Mouse (Mus musculus): ENCODE results near the gene Rab1b. TPM values are rescaled to one million over a fixed set of nuclear protein-coding genes. Genes with fewer than 3 reads are reported as not detected.

Rab1b gene
- polyA plus RNA-seq, 1 experiment: 212 TPM

GRCm38 (mm10) chr19:5097521-5098362 lies 9.1 kb downstream of the Rab1b start:
- Histone ChIP-seq H3K36me3 (ENCODE audit: control insufficient read depth, insufficient read depth) (peaks cover 18% of the 10 kb centered on the region), H3K79me3 (ENCODE audit: low read depth) (no peaks in the 10 kb centered on the region), H3K79me2 (ENCODE audit: control insufficient read depth, insufficient read depth) (no peaks in the 10 kb centered on the region), H3K4me3 (ENCODE audit: insufficient read depth, poor library complexity, severe bottlenecking) (no peak overlapping the region), H3ac (ENCODE audit: control insufficient read depth, insufficient read length, low read depth) (peak overlapping the region; percentile 69), H3K27me3 (ENCODE audit: control insufficient read depth, insufficient read depth, insufficient read length) (no peaks in the 10 kb centered on the region)
- TF ChIP-seq CTCF (IDR thresholded peaks at IDR 0.05; ENCODE audit: control insufficient read depth, insufficient read depth, insufficient read length) (no peak), USF1 (IDR thresholded peaks at IDR 0.05; ENCODE audit: low read depth) (no peak), MYOG (IDR thresholded peaks at IDR 0.05; ENCODE audit: control insufficient read depth, extremely low read depth, insufficient read length) (no peak), CEBPB (IDR thresholded peaks at IDR 0.05; ENCODE audit: low read depth) (no peak), FOSL1 (IDR thresholded peaks at IDR 0.05; ENCODE audit: insufficient read depth, low read length, poor library complexity, severe bottlenecking) (no peak), MYOD1 (IDR thresholded peaks at IDR 0.05; ENCODE audit: control insufficient read depth, insufficient read length, low read depth) (no peak), MAX (IDR thresholded peaks at IDR 0.05) (no peak)

DNA sequence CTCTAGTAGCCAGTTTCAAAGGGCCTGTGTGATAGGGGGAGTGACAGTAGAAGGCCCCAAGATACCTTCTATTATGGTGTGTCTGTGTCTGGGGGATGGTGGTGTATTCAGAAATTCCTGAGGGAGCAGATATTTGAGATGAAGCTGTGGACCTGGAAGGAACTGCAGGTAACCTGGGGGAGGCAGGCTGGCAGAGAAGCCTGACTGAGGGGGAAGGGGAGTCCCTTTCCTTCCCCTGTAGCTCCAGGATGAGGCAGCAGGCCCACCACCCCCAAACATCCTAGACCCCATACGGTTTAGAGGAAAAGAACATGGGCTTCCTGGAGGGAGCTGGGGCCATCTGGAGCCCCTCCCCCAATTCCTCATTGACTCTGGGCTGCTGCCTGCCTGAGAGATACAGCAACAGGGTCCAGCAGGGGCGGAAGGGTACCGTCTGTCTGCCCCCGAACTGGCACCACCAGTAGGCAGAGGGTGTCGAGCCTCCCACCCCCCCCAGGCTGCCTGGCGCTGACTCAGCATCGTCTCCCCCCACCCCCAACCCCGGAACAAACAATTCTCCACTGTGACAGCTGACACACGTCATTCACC lies 10.9 kb downstream of the Rab1b start:
- no peaks in the 10 kb centered on the region for H3K79me3 ChIP-seq (ENCODE audit: low read depth)
- no peak overlapping the region for H3K4me3 ChIP-seq (ENCODE audit: insufficient read depth, poor library complexity, severe bottlenecking)
- TF ChIP-seq CEBPB (IDR thresholded peaks at IDR 0.05; ENCODE audit: low read depth): no peak
- no peak for TF ChIP-seq MYOG (IDR thresholded peaks at IDR 0.05; ENCODE audit: control insufficient read depth, extremely low read depth, insufficient read length)
- TF ChIP-seq MAX (IDR thresholded peaks at IDR 0.05): no peak
- TF ChIP-seq FOSL1 (IDR thresholded peaks at IDR 0.05; ENCODE audit: insufficient read depth, low read length, poor library complexity, severe bottlenecking): no peak
- TF ChIP-seq USF1 (IDR thresholded peaks at IDR 0.05; ENCODE audit: low read depth): no peak
- no peak for TF ChIP-seq MYOD1 (IDR thresholded peaks at IDR 0.05; ENCODE audit: control insufficient read depth, insufficient read length, low read depth)
- no peak for TF ChIP-seq CTCF (IDR thresholded peaks at IDR 0.05; ENCODE audit: control insufficient read depth, insufficient read depth, insufficient read length)
- no peak overlapping the region for H3ac ChIP-seq (ENCODE audit: control insufficient read depth, insufficient read length, low read depth)
- H3K36me3 ChIP-seq (ENCODE audit: control insufficient read depth, insufficient read depth): no peaks in the 10 kb centered on the region
- H3K27me3 ChIP-seq (ENCODE audit: control insufficient read depth, insufficient read depth, insufficient read length): no peaks in the 10 kb centered on the region
- H3K79me2 ChIP-seq (ENCODE audit: control insufficient read depth, insufficient read depth): no peaks in the 10 kb centered on the region

DNA sequence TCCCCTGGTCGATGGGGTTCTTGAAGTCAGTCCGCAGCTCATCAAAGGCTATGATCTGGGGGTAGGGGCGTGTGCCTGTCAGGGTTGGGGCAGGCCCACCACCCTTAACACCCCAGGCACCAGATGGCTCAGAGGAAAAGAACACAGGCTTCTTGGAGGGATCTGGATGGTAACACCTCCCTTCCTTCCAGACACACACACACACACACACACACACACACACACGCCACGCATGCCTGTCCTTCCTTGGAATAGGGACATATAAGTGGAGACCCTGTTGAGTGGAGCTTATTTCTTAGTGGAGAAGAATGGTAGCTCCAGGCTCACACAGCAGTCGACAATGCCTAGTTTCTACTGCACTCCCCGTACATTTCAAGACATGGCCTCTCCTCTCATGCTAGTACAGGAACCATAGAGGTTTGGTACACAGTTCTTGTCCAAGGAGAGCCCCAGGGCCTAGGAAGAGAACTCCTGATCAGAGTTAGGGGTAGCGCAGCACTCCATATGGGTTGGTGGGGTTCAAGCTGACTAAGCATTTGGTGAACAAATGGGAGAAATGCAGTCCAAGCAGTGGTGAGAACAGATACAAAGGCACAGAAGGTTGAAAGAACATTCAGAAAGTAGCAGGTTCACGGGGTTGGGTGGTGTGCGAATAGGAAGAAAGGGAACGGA lies 12.0 kb downstream of the Rab1b start:
- Histone ChIP-seq H3K79me3 (ENCODE audit: low read depth) (no peaks in the 10 kb centered on the region), H3K79me2 (ENCODE audit: control insufficient read depth, insufficient read depth) (no peaks in the 10 kb centered on the region), H3ac (ENCODE audit: control insufficient read depth, insufficient read length, low read depth) (no peak overlapping the region), H3K27me3 (ENCODE audit: control insufficient read depth, insufficient read depth, insufficient read length) (no peaks in the 10 kb centered on the region), H3K36me3 (ENCODE audit: control insufficient read depth, insufficient read depth) (no peaks in the 10 kb centered on the region), H3K4me3 (ENCODE audit: insufficient read depth, poor library complexity, severe bottlenecking) (no peak overlapping the region)
- no peak for TF ChIP-seq USF1 (IDR thresholded peaks at IDR 0.05; ENCODE audit: low read depth)
- no peak for TF ChIP-seq MAX (IDR thresholded peaks at IDR 0.05)
- no peak for TF ChIP-seq MYOG (IDR thresholded peaks at IDR 0.05; ENCODE audit: control insufficient read depth, extremely low read depth, insufficient read length)
- no peak for TF ChIP-seq CTCF (IDR thresholded peaks at IDR 0.05; ENCODE audit: control insufficient read depth, insufficient read depth, insufficient read length)
- no peak for TF ChIP-seq MYOD1 (IDR thresholded peaks at IDR 0.05; ENCODE audit: control insufficient read depth, insufficient read length, low read depth)
- TF ChIP-seq FOSL1 (IDR thresholded peaks at IDR 0.05; ENCODE audit: insufficient read depth, low read length, poor library complexity, severe bottlenecking): no peak
- no peak for TF ChIP-seq CEBPB (IDR thresholded peaks at IDR 0.05; ENCODE audit: low read depth)

GRCm38 (mm10) chr19:5094243-5094632 lies 12.6 kb downstream of the Rab1b start:
- H3K4me3 ChIP-seq (ENCODE audit: insufficient read depth, poor library complexity, severe bottlenecking): no peak overlapping the region
- TF ChIP-seq CTCF (IDR thresholded peaks at IDR 0.05; ENCODE audit: control insufficient read depth, insufficient read depth, insufficient read length) (peak; percentile 75), MYOG (IDR thresholded peaks at IDR 0.05; ENCODE audit: control insufficient read depth, extremely low read depth, insufficient read length) (no peak), FOSL1 (IDR thresholded peaks at IDR 0.05; ENCODE audit: insufficient read depth, low read length, poor library complexity, severe bottlenecking) (no peak)
- peaks cover 6% of the 10 kb centered on the region for H3K79me2 ChIP-seq (ENCODE audit: control insufficient read depth, insufficient read depth)

GRCm38 (mm10) chr19:5093481-5094242 lies 13.2 kb downstream of the Rab1b start:
- H3ac ChIP-seq (ENCODE audit: control insufficient read depth, insufficient read length, low read depth): no peak overlapping the region
- no peak overlapping the region for H3K4me3 ChIP-seq (ENCODE audit: insufficient read depth, poor library complexity, severe bottlenecking)
- H3K36me3 ChIP-seq (ENCODE audit: control insufficient read depth, insufficient read depth): peaks cover 3% of the 10 kb centered on the region
- no peaks in the 10 kb centered on the region for H3K79me3 ChIP-seq (ENCODE audit: low read depth)
- peaks cover 11% of the 10 kb centered on the region for H3K79me2 ChIP-seq (ENCODE audit: control insufficient read depth, insufficient read depth)
- TF ChIP-seq MYOG (IDR thresholded peaks at IDR 0.05; ENCODE audit: control insufficient read depth, extremely low read depth, insufficient read length) (no peak), MAX (IDR thresholded peaks at IDR 0.05) (no peak), MYOD1 (IDR thresholded peaks at IDR 0.05; ENCODE audit: control insufficient read depth, insufficient read length, low read depth) (no peak), CEBPB (IDR thresholded peaks at IDR 0.05; ENCODE audit: low read depth) (no peak)
- no peaks in the 10 kb centered on the region for H3K27me3 ChIP-seq (ENCODE audit: control insufficient read depth, insufficient read depth, insufficient read length)

More at GRCm38 (mm10) chr19:5094243-5094632, 12.6 kb downstream of the Rab1b start:
- no peak overlapping the region for H3ac ChIP-seq (ENCODE audit: control insufficient read depth, insufficient read length, low read depth)
- H3K27me3 ChIP-seq (ENCODE audit: control insufficient read depth, insufficient read depth, insufficient read length): no peaks in the 10 kb centered on the region
- H3K79me3 ChIP-seq (ENCODE audit: low read depth): no peaks in the 10 kb centered on the region
- peaks cover 3% of the 10 kb centered on the region for H3K36me3 ChIP-seq (ENCODE audit: control insufficient read depth, insufficient read depth)
